Mouse (Mus musculus) stomach, postnatal 0 days (tissue): ENCODE data around the gene Rbm12.

Experiments
- CTCF ChIP-seq: IDR thresholded peaks from 2 replicates; pipeline ENCODE4 v1.5.1; 2016; ENCODE audit warnings: antibody characterized with exemption, low read depth, mild to moderate bottlenecking, moderate library complexity
- EP300 ChIP-seq: optimal IDR thresholded peaks from 2 replicates; pipeline ENCODE3; 2016; ENCODE audit warnings: antibody characterized with exemption

GRCm38 (mm10) chr2:156146272-156146989, 34.7 kb upstream of the Rbm12 start:
- TF ChIP-seq CTCF: no peak
- no peak for TF ChIP-seq EP300
